Mouse (Mus musculus) layer of hippocampus, postnatal 25 days (tissue): ENCODE results near the gene Lfng. TPM values are rescaled to one million over a fixed set of nuclear protein-coding genes. Genes with fewer than 3 reads are reported as not detected.

Source experiments
- DNase-seq, 2 experiments: peaks; one replicate each; pipeline ENCODE4 v3.0.0; 2022; ENCODE audit warnings: mixed read lengths in 2 of 2, low spot score in 1 of 2; ENCODE audit errors: extremely low spot score in 1 of 2
- total RNA-seq, 2 experiments: library from RNA; stranded (reverse); gene quantifications; 2 replicates each; pipeline ENCODE4 v1.2.3; 2021

Gene Lfng
- total RNA-seq, 2 experiments from 2014 or later = 20.0 to 29.8 TPM

DNA sequence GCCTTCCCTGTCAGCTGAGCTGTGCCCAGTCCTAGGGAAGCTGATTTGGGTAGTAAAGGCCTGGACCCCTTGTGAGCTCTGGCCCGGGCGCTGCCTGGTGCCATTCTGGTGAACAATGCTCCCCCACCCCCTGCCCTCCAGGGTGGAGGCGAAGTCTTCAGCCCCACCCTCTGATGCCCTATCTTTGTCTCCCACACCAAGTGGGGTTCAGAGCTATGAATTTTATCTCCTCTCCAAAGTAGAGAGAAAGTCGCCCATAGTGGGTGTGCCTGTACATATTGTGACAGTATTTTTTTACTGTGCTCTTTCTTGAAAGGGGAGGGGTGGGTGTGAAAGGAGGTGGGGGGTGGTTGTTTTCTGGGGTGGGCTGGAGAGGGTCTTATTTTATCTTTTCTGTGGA lies 7.7 kb downstream of the Lfng start:
- DNase-seq = no peak

GRCm38 (mm10) chr5:140615321-140616109 lies 8.4 kb downstream of the Lfng start:
- no peak for DNase-seq

- DNase-seq = no peak
Observed at GRCm38 (mm10) chr5:140616110-140616503, 9.0 kb downstream of the Lfng start.

DNA sequence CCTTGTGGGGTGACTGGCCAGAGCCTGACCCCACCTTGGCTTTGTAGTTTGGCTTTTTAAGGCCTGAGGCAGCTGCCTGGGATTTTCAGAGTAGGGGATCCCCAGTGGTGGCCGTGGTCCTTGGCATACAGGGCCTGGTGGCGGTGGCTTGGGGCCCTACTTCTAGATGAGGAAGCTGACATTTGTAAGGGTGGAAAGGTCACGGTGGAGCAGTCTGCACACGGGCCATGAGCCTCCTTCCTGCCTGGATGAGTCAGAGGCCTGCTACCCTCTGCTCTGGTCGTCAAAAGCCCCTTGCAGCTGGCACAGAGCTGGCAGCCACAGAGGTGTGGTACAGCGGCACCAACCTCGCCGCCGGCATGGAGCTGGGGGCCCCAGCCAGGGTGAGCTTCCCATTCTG lies 9.6 kb downstream of the Lfng start:
- no peak for DNase-seq

DNA sequence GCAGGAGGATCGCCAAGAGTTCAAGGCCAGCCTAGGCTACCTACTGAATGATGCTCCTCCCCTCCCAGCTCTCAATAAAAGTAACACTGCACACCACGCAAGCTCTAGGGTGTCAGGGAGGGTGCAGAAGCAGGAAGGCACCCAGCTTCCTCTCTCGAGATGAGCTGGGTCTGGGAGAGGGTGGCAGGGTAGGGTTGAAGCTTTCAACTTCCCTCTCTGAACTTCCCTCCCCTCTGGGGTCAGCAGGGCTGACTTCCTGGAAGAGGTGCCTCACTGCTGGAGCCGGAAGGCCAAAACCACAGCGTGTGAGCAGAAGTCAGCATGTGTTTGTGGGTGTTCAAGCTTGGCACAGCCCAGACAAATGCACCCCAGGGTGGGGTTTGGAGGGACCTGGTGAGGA lies 10.6 kb downstream of the Lfng start:
- DNase-seq = no peak

- peak; percentile 66 to 81 for DNase-seq
Observed at GRCm38 (mm10) chr5:140619151-140619771, 12.1 kb downstream of the Lfng start.

DNA sequence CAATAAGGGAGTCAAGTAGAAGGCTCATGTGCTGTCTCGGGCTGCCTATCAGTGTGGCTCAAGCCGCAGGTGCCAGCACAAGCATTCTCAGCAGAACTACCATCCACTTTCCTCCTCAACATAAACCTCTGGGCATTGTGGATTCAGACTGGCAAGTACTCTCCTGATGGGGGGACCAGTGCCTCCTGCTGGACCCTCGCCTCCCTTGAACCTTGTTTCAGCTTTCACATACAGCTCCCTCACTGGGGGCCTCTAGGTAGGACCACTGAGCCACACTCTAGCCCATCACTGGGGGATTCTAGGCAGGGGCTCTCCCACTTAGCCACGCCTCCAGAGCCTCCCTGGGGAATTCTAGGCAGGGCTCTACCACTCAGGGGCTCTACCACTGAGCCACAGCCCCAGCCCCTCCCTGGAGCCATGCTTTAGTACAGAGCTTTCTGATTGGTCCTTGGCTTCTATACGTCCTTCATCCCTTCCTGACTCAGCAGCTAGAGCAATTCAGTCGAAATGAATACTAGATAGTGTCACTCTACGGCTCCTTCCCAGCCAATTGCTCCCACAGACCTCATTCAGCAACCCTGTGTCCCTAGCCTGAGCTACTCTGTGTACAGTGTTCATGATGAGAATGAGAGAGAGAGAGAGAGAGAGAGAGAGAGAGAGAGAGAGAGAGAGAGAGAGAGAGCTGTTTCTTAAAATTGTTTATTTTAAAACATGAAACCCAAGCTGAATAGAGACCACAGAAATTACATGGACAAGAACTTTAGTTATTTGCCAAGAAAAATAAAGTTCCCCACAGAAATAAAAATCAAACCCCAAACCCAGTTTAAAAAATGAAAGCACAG lies 13.0 kb downstream of the Lfng start:
- DNase-seq = no peak

DNA sequence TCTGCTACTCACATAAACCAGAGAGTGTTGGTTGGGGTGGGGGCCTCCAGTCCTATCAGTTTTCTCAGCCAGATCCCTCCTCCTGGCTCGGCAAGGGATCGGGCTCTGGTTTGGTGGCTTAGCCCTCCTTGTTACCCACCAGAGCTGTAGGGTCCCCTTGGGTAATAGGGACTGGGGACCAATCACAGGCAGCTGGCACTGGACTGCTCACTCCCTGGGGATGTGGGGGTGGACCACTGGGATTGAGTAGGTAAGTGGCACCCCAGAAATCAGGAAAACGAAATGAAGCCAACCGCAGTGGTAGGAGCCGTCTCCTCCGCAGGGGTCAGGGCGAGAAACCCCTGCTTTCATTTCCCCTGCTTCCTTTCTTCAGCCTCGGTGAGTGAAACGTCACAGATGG lies 14.0 kb downstream of the Lfng start:
- DNase-seq = no peak

DNA sequence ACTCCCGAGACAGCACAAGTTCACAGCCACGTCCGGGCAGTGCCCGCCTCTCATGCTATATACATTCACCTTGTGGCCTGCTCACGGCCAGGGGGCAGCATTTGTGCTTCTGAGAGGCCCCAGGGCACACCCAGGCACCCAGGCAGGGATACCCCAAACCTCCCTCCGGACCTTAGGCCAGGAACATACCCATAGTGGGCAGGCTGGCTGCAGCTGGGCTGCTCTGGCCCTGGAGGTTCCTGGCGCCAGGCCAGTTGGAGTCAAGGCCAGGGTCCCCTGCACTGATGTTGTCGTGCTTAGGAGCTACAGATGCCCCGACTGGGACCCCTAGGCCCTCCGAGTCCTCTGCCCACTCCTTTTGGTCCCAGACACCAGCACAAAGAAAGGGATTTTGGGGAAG lies 14.4 kb downstream of the Lfng start:
- no peak for DNase-seq

- DNase-seq = no peak
Observed at GRCm38 (mm10) chr5:140622978-140623670, 16.0 kb downstream of the Lfng start.

GRCm38 (mm10) chr5:140623791-140624190 lies 16.7 kb downstream of the Lfng start:
- DNase-seq = no peak

DNA sequence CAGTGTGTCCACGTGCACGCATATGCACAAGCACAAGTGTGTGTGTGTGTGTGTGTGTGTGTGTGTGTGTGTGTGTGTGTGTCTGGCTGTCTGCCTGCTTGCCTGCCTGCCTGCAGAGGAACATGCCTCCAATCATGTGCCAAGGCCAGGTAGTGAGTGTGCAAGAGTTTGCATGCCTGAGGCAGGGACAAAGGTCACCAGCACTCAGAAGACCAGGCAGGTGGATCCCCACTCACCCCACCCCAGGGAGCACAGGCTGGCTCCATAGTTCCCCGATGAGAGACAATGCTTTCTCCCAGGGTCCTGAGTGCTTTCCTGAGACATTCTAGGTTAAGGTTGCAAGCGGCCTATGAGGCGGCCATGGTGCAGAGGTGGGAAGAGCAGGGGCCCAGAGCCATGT lies 17.1 kb downstream of the Lfng start:
- no peak for DNase-seq

DNA sequence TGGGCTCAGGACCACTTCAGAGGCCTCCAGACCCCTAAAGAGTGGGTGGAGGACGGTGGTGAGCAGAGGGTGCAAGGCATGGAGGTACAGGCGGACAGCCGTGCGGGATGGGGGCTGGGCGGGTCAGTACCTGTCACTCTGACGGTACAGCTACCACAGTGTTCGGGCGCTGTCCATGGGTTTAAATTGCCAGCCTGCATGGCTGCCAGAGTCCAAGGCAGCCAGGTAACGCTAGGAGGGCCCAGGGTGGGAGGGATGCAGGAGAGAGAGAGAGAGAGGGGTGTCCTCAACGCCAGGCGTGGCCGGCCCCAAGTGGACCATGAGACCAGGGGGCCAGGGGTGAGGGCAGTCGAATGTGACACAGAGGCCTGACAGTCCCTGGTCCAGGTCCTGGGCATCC lies 17.8 kb downstream of the Lfng start:
- DNase-seq = no peak

GRCm38 (mm10) chr5:140627580-140627979 lies 20.5 kb downstream of the Lfng start:
- no peak for DNase-seq

DNA sequence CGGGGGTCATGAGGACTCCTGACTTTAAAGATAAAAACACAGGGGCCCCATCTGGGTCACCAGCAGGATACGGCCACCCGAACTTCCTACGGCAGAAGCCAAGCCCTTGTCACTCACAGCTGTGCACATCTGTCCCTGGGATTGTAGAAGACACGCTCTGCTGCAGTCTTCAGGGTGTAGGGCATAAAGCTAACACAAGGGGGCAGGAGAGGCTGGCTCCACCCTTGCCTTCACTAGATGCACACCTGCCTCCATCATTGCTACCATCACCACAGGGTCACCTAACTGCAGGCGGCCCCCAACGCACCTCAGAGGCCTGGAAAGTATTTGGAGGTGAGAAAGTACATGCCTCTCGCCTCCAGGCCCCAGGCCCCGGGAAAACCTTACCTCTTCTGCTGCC lies 21.9 kb downstream of the Lfng start:
- DNase-seq = no peak

GRCm38 (mm10) chr5:140633432-140633831 lies 26.3 kb downstream of the Lfng start:
- no peak for DNase-seq

DNA sequence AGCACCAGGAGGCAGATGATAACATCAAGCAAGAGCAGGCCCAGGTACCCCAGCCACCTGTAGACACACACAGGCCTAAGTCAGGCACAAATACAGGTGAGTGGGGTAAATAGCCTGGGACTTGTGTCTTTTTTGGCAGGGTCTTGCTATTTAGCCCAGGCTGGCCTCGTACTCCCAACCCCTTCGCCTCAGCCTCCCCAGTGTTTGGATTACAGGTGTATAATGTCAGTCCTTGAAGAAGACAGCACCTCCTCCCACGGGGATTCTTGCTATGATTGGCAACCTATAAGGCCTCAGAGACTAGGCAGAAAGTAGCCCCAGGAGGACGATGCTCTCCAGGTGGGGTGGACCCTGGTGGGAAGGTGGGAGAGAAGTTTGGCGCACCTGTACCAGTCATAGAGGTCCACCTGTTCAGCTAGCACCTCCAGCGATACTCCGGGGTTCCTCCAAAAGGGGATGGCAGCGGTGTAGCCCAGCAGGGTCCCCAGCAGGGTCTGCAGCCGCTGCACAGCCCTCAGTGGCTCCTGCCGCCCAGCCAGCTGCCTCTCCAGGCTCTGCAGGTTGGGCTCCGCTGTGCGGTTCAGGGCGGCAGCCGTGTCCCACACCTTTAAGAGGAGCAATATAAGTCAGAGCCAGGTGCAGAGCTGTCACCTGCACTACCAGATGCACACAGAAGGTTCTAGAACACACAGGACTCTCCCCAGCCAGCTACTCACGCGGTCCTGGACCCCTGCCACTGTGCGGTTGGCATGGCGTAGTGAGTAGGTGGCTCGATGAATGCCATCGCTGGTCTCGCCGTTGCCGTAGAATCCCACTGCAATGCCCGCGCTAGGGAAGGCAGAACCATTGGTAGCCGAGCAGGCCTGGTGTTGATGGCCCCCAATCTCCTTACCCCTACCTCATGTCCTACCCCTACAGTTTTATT lies 27.9 kb downstream of the Lfng start:
- peak in 1 of 2 experiments; percentile 61 for DNase-seq

GRCm38 (mm10) chr5:140636316-140637057 lies 29.4 kb downstream of the Lfng start:
- DNase-seq = no peak

GRCm38 (mm10) chr5:140637058-140637410 lies 29.9 kb downstream of the Lfng start:
- DNase-seq = peak in 1 of 2 experiments; percentile 53
